Mouse (Mus musculus) adipocyte (in vitro differentiated cells): Measurements from ENCODE around the gene Klc1.

ENCODE experiments used
- DNase-seq: peaks from one replicate; pipeline ENCODE4 v3.0.0-alpha.2; 2016; ENCODE audit warnings: low spot score

Klc1 gene

GRCm38 (mm10) chr12:111743981-111744423 is 14.6 kb upstream of the Klc1 start:
- DNase-seq, result no peak

- no peak for DNase-seq
Measured at GRCm38 (mm10) chr12:111745274-111745673, 13.4 kb upstream of the Klc1 start.

DNA sequence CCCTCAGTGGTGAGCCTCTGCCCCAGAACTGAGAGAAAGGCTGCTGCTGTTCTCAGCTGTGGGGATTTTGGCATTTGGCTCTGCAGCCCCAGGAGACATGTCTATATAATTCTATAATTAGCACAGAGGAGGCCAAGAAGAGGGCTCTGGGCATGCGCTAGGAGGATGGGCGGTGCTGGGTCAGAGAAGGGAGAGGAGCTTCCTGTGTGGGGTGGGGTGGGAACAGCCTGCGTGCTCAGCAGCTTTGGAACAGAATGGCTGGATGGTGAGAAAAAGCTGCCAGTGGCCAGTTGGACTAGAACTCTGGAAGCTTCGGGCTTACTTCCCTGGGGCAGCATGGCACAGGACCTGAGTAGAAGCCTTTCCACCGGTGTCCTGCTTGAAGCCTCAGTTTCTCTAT is 12.6 kb upstream of the Klc1 start:
- DNase-seq, result peak; percentile 79

DNA sequence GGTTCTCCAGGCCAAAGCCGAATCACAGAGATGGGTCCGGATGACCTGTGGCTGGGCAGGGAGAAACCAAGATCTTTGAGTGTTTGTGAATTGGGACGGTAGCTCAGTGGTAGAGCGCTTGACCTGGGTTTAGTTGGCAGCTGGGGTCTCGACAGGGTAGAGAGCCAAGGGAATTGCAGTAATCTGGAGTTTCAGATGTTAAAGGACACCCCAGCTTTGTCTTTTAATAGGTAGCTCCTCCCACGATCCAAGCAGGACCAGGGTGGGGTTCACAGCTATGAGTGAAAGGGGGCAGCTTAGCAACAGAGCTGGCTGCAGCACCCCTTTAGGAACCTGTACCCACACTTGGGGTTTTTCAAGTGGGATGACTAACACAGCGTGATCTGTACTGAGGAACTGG is 11.2 kb upstream of the Klc1 start:
- DNase-seq, result no peak

- DNase-seq, result no peak
Measured at GRCm38 (mm10) chr12:111750739-111751138, 7.9 kb upstream of the Klc1 start.

DNA sequence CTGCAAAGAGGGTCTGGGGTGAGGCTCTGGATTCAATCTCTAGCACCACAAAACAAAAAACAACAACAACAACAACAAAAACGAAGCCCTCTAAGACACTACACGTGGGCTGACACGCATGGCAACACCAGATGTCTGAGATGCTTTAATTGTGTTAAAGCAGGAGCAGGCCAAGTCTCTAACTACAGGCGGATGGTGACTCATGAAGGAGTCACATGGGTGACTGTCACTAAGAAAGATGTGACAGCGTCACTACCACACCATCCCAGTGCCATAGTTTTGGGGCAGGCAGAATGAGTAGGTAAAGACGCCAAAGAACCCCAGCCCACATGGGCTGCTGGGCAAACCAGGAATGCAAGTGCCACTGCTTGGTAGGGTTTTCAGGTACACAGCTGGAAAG is 6.2 kb upstream of the Klc1 start:
- no peak for DNase-seq

GRCm38 (mm10) chr12:111753347-111753746 is 5.3 kb upstream of the Klc1 start:
- no peak for DNase-seq

DNA sequence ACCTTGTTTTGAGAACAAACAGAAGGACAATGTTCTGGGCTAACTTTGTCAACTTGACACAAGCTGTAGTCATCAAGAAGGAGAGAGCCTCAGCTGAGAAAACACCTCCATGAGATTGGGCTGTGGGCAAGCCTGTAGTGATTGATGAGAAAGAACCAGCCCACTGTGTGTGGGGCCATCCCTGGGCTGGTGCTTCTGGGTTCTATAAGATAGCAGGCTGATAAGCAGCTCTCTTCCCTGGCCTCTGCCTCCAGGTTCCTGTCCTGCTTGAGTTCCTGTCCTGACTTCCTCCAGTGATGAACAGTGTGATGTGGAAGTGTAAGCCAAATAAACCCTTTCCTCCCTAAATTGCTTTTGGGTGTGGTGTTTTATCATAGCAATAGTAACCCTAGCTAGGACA is 3.9 kb upstream of the Klc1 start:
- no peak for DNase-seq

- DNase-seq, result no peak
Measured at GRCm38 (mm10) chr12:111755231-111755630, 3.4 kb upstream of the Klc1 start.

GRCm38 (mm10) chr12:111756082-111756697 is 2.5 kb upstream of the Klc1 start:
- DNase-seq, result peak; percentile 82

- peak; percentile 58 for DNase-seq
Measured at GRCm38 (mm10) chr12:111756698-111757082, 2.0 kb upstream of the Klc1 start.

GRCm38 (mm10) chr12:111757561-111758325 is 906 bp upstream of the Klc1 start:
- DNase-seq, result no peak

DNA sequence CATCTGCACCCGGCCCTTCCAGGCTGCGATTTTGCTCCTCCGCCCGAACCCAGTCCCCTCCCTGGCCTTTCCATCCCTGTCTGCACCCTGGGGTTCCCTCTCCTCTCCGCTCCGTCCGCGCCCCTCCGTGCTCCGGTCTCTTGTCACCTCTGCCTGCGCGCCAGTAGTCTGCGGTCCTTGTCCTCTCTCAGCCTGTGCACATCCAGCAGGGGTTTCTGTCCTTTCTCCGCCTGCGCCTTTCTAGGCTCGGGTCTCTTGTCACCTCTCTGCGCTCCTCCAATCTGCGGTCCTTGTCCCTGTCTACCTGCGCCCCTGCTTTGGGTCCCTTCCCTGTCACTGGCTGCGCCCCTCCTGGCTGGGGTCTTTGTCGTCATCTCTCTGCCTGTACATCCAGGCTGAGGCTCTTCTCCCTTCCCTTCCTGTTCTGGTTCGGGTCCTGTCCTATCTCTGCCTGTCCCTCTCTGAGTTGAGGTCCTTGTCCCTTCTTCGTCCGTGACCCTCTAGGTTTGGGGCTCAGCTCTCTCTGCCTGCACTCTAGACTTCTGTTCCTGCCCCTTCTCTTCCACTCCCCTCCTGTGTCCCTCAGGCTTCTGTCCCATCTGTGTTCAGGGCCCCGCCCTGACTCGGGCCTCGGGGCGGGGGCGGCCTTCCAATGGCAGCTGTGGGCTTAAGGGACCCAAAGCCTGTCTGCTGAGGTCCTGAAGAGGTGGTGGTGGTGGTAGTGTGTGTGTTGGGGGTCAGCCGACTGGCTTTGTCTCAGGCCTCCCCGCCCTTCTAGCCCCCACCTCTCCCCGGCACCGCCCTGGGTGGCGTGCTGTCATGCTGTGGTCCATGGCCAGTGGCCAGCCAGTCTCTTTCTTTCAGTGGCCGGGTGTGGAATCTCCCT is 770 bp downstream of the Klc1 start:
- peak; percentile 48 for DNase-seq

GRCm38 (mm10) chr12:111760306-111760908 is 1.8 kb downstream of the Klc1 start:
- DNase-seq, result no peak

- no peak for DNase-seq
Measured at GRCm38 (mm10) chr12:111762620-111763280, 4.1 kb downstream of the Klc1 start.

GRCm38 (mm10) chr12:111766313-111767236 is 7.9 kb downstream of the Klc1 start:
- DNase-seq, result no peak

DNA sequence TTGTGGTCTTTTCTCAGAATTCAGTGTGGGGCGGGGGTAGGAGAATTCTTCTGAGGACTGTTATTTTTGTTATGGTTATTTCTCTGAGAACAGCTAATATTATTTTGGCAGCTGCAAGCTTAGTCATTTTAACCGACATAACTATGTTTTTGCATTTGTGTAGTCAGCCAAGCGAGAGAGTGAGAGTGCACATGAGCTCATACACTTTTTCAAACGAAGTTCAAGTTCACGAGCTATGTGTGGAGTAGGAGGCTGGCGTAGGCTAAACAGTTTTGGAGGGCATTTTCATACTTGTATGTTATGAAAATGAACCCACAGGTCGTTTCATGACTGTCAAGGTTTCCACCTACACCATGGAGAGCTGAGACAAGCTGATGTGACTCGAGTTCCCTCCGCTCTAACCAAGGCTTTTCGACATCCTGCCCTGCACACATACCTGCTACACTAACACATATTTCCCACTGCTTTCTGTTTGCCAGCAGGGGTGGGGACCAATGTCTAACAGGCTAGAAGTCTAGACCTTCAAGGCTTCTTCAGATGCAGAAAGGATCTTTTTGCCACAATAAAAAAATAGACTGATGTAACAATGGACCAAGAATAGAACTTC is 9.8 kb downstream of the Klc1 start:
- DNase-seq, result no peak

- peak; percentile 17 for DNase-seq
Measured at GRCm38 (mm10) chr12:111769306-111769705, 10.7 kb downstream of the Klc1 start.

DNA sequence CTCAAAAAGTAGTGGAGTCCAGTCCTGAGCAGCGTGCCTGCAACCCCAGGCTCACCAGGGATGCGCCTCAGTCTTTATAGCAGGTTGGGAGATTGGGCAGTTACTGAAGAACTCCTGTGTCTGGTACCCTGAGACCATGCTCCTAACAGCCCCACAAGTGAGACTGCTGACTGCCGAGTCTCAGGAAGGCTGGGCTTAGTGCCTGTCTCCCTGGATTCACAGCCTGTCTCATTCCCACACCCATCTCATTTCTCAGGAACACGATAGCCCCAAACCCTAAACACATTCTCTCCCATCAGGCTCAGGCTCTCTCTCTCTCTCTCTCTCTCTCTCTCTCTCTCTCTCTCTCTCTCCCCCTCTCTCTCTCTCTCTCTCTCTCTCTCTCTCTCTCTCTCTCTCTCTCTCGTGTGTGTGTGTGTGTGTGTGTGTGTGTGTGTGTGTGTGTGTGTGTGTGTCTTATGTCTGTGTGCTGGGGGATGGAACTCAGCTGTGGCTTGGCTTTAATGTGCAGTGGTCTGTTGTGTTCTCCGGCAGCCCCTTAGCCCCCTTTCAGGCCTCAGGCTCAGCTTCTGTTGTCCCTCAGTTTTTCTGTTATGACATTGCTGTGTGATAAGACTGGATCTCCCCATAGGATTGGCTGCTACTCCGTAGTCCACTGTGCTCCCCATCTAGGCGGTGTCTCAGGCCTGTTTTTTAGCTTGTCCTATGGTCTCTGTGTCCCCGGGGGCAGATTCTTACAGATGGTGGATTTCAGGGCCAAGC is 11.3 kb downstream of the Klc1 start:
- no peak for DNase-seq
